Mouse (Mus musculus): Measurements from ENCODE around the gene Triap1. TPM values are rescaled to one million over a fixed set of nuclear protein-coding genes. Genes with fewer than 3 reads are reported as not detected.

Triap1 gene
- polyA plus RNA-seq, 1 experiment from 2014 or later: 38.1 TPM

- H3K9ac ChIP-seq: peak overlapping the region; percentile 52
- H3K36me3 ChIP-seq: no peaks in the 10 kb centered on the region
- H3K27ac ChIP-seq (ENCODE audit: poor library complexity, severe bottlenecking): peak overlapping the region; percentile 73
- peak overlapping the region; percentile 50 for H3K4me2 ChIP-seq
- peaks cover 44% of the 10 kb centered on the region for H3K4me1 ChIP-seq (replicated peaks)
- H3K27me3 ChIP-seq (replicated peaks): no peaks in the 10 kb centered on the region
- H3K9me3 ChIP-seq (replicated peaks): no peaks in the 10 kb centered on the region
- 14% methylated on average over 14 of the region's 14 CpGs for WGBS
- no peak for ATAC-seq (ENCODE audit: insufficient number of reproducible peaks, low FRiP score)
- peak overlapping the region; percentile 3; the same call in 1 of the 2 replicates for H3K4me3 ChIP-seq
Measured at GRCm38 (mm10) chr5:115316968-115317644, 23.9 kb upstream of the Triap1 start.

- Histone ChIP-seq H3K27me3 (replicated peaks) (no peaks in the 10 kb centered on the region), H3K4me1 (replicated peaks) (peaks cover 37% of the 10 kb centered on the region), H3K9ac (0 out of 2 replicates have a peak overlapping the region, but pooled peaks have one; percentile 26), H3K4me2 (peak overlapping the region; percentile 50), H3K36me3 (no peaks in the 10 kb centered on the region), H3K4me3 (peak overlapping the region; percentile 3; the same call in 1 of the 2 replicates), H3K9me3 (replicated peaks) (no peaks in the 10 kb centered on the region), H3K27ac (ENCODE audit: poor library complexity, severe bottlenecking) (peak overlapping the region; percentile 73)
- peak; percentile 20; the same call in 1 of the 2 replicates for ATAC-seq (ENCODE audit: insufficient number of reproducible peaks, low FRiP score)
- WGBS: 6% methylated on average over 10 of the region's 10 CpGs
Measured at GRCm38 (mm10) chr5:115317645-115318328, 23.2 kb upstream of the Triap1 start.

- H3K9me3 ChIP-seq (replicated peaks): no peaks in the 10 kb centered on the region
- peak overlapping the region; percentile 83 for H3K4me2 ChIP-seq
- peak; percentile 80; the same call in 1 of the 2 replicates for ATAC-seq (ENCODE audit: insufficient number of reproducible peaks, low FRiP score)
- H3K36me3 ChIP-seq: no peaks in the 10 kb centered on the region
- H3K27ac ChIP-seq (ENCODE audit: poor library complexity, severe bottlenecking): peak overlapping the region; percentile 46
- H3K27me3 ChIP-seq (replicated peaks): no peaks in the 10 kb centered on the region
- H3K9ac ChIP-seq: peak overlapping the region; percentile 60
- H3K4me1 ChIP-seq (replicated peaks): peaks cover 25% of the 10 kb centered on the region
- under 1% methylated on average over 22 of the region's 22 CpGs for whole genome bisulfite sequencing
- peak overlapping the region; percentile 41 for H3K4me3 ChIP-seq
Measured at GRCm38 (mm10) chr5:115319004-115319940, 21.8 kb upstream of the Triap1 start.

- ATAC-seq (ENCODE audit: insufficient number of reproducible peaks, low FRiP score): peak; percentile 65
- Histone ChIP-seq H3K27ac (ENCODE audit: poor library complexity, severe bottlenecking) (peak overlapping the region; percentile 84), H3K4me2 (peak overlapping the region; percentile 96), H3K36me3 (peaks cover 13% of the 10 kb centered on the region), H3K4me3 (peak overlapping the region; percentile 100), H3K9ac (peak overlapping the region; percentile 83), H3K4me1 (replicated peaks) (peaks cover 38% of the 10 kb centered on the region), H3K9me3 (replicated peaks) (no peaks in the 10 kb centered on the region), H3K27me3 (replicated peaks) (no peaks in the 10 kb centered on the region)
- WGBS: 14% methylated on average over 11 of the region's 11 CpGs
Measured at GRCm38 (mm10) chr5:115326256-115326831, 14.7 kb upstream of the Triap1 start.

GRCm38 (mm10) chr5:115326875-115327609 lies 14.0 kb upstream of the Triap1 start, which contains the start of gene Srsf9:
Gene Srsf9, plus strand, starts transcription at chr5:115327177.
- Histone ChIP-seq H3K9ac (peak within 1 kb of the TSS; percentile 100), H3K4me1 (replicated peaks) (peaks cover 40% of the 10 kb centered on the region), H3K27ac (ENCODE audit: poor library complexity, severe bottlenecking) (peak within 1 kb of the TSS; percentile 84), H3K27me3 (replicated peaks) (no peaks in the 10 kb centered on the region), H3K9me3 (replicated peaks) (no peaks in the 10 kb centered on the region), H3K4me2 (peak within 1 kb of the TSS; percentile 96), H3K36me3 (peaks cover 20% of the 10 kb centered on the region), H3K4me3 (peak within 1 kb of the TSS; percentile 100)
- peak; percentile 93 for ATAC-seq (ENCODE audit: insufficient number of reproducible peaks, low FRiP score)
- WGBS: under 1% methylated on average over 87 of the region's 97 CpGs

- Histone ChIP-seq H3K9me3 (replicated peaks) (no peaks in the 10 kb centered on the region), H3K9ac (peak overlapping the region; percentile 100), H3K27me3 (replicated peaks) (no peaks in the 10 kb centered on the region), H3K4me1 (replicated peaks) (peaks cover 40% of the 10 kb centered on the region), H3K36me3 (peaks cover 28% of the 10 kb centered on the region), H3K4me3 (peak overlapping the region; percentile 100), H3K27ac (ENCODE audit: poor library complexity, severe bottlenecking) (peak overlapping the region; percentile 84), H3K4me2 (peak overlapping the region; percentile 96)
- no peak for ATAC-seq (ENCODE audit: insufficient number of reproducible peaks, low FRiP score)
- under 1% methylated on average over 52 of the region's 55 CpGs for WGBS
Measured at GRCm38 (mm10) chr5:115327610-115328548, 13.1 kb upstream of the Triap1 start.

GRCm38 (mm10) chr5:115330955-115331354 lies 10.1 kb upstream of the Triap1 start:
- Histone ChIP-seq H3K36me3 (peaks cover 59% of the 10 kb centered on the region), H3K4me1 (replicated peaks) (peaks cover 41% of the 10 kb centered on the region), H3K27me3 (replicated peaks) (no peaks in the 10 kb centered on the region), H3K4me3 (no peak overlapping the region), H3K4me2 (no peak overlapping the region), H3K9ac (no peak overlapping the region), H3K27ac (ENCODE audit: poor library complexity, severe bottlenecking) (no peak overlapping the region), H3K9me3 (replicated peaks) (no peaks in the 10 kb centered on the region)
- ATAC-seq (ENCODE audit: insufficient number of reproducible peaks, low FRiP score): no peak
- 79% methylated on average over 9 of the region's 9 CpGs for WGBS

GRCm38 (mm10) chr5:115333626-115334025 lies 7.4 kb upstream of the Triap1 start:
- no peak overlapping the region for H3K4me2 ChIP-seq
- no peak overlapping the region; the same call in 1 of the 2 replicates for H3K27ac ChIP-seq (ENCODE audit: poor library complexity, severe bottlenecking)

GRCm38 (mm10) chr5:115340007-115340406 lies 1.0 kb upstream of the Triap1 start:
- peak overlapping the region; percentile 85 for H3K4me2 ChIP-seq
- H3K4me1 ChIP-seq (replicated peaks): peaks cover 15% of the 10 kb centered on the region
- H3K27me3 ChIP-seq (replicated peaks): no peaks in the 10 kb centered on the region
- no peak for ATAC-seq (ENCODE audit: insufficient number of reproducible peaks, low FRiP score)
- H3K4me3 ChIP-seq: peak overlapping the region; percentile 65
- peaks cover 53% of the 10 kb centered on the region for H3K36me3 ChIP-seq
- no peaks in the 10 kb centered on the region for H3K9me3 ChIP-seq (replicated peaks)
- 20% methylated on average over 7 of the region's 7 CpGs for whole genome bisulfite sequencing
- peak overlapping the region; percentile 49 for H3K9ac ChIP-seq
- no peak overlapping the region for H3K27ac ChIP-seq (ENCODE audit: poor library complexity, severe bottlenecking)

More at GRCm38 (mm10) chr5:115333626-115334025, 7.4 kb upstream of the Triap1 start:
- Histone ChIP-seq H3K4me3 (no peak overlapping the region), H3K27me3 (replicated peaks) (no peaks in the 10 kb centered on the region), H3K9me3 (replicated peaks) (no peaks in the 10 kb centered on the region), H3K36me3 (peaks cover 74% of the 10 kb centered on the region), H3K4me1 (replicated peaks) (peaks cover 33% of the 10 kb centered on the region), H3K9ac (no peak overlapping the region)
- WGBS: 53% methylated on average over 3 of the region's 3 CpGs
- peak; percentile 74; the same call in 1 of the 2 replicates for ATAC-seq (ENCODE audit: insufficient number of reproducible peaks, low FRiP score)
